Mouse (Mus musculus): Measurements from ENCODE around the gene Ap2a1. TPM values are rescaled to one million over a fixed set of nuclear protein-coding genes. Genes with fewer than 3 reads are reported as not detected.

Gene Ap2a1
- total RNA-seq, 1 experiment = 82.5 TPM

GRCm38 (mm10) chr7:44919127-44919526, 10.2 kb downstream of the Ap2a1 start:
- H3K9ac ChIP-seq (ENCODE audit: insufficient read depth, low read depth, low read length, poor library complexity, severe bottlenecking) = no peak overlapping the region
- H3K4me1 ChIP-seq (ENCODE audit: control insufficient read depth in 2 of 2, insufficient read depth in 2 of 2, low read length in 2 of 2, poor library complexity in 1 of 2) = peaks cover 0 to 3% of the 10 kb centered on the region in 2 experiments; a peak in 1 of 4 replicates
- peaks cover 13% of the 10 kb centered on the region for H3K36me3 ChIP-seq (ENCODE audit: control insufficient read depth, insufficient read depth, low read length, poor library complexity, severe bottlenecking)
- DNase-seq (ENCODE audit: low read depth, low spot score) = no peak
- no peak overlapping the region for H3K4me3 ChIP-seq (ENCODE audit: insufficient read depth in 1 of 2, low read depth in 1 of 2, low read length in 2 of 2, poor library complexity in 1 of 2, severe bottlenecking in 1 of 2)
- in situ Hi-C loops (cut with MboI; ENCODE audit: low sequenced_read_pairs in 2 of 2, unreplicated experiment in 2 of 2) = no loop called here
- no peak for TF ChIP-seq ZC3H11A (IDR thresholded peaks at IDR 0.05; ENCODE audit: borderline replicate concordance, low read depth, low read length)
- no peak for TF ChIP-seq ZNF384 (IDR thresholded peaks at IDR 0.05; ENCODE audit: low read depth, low read length)
- TF ChIP-seq HCFC1 (IDR thresholded peaks at IDR 0.05; ENCODE audit: borderline replicate concordance, insufficient read depth, low read length) = no peak
- no peak for TF ChIP-seq MAFK (IDR thresholded peaks at IDR 0.05; ENCODE audit: insufficient read depth, low read depth, low read length)
- no peak for TF ChIP-seq CHD2 (IDR thresholded peaks at IDR 0.05; ENCODE audit: low read depth, low read length)
- no peak overlapping the region for H3K27ac ChIP-seq (ENCODE audit: insufficient read depth, low read depth, low read length, poor library complexity, severe bottlenecking)
- no peaks in the 10 kb centered on the region for H3K9me3 ChIP-seq (ENCODE audit: control insufficient read depth, insufficient read depth, low read depth, low read length)

GRCm38 (mm10) chr7:44918219-44918618, 11.1 kb downstream of the Ap2a1 start:
- TF ChIP-seq HCFC1 (IDR thresholded peaks at IDR 0.05; ENCODE audit: borderline replicate concordance, insufficient read depth, low read length) (no peak), CHD2 (IDR thresholded peaks at IDR 0.05; ENCODE audit: low read depth, low read length) (no peak), ZC3H11A (IDR thresholded peaks at IDR 0.05; ENCODE audit: borderline replicate concordance, low read depth, low read length) (no peak), ZNF384 (IDR thresholded peaks at IDR 0.05; ENCODE audit: low read depth, low read length) (no peak), MAFK (IDR thresholded peaks at IDR 0.05; ENCODE audit: insufficient read depth, low read depth, low read length) (no peak)
- Histone ChIP-seq H3K4me1 (ENCODE audit: control insufficient read depth in 2 of 2, insufficient read depth in 2 of 2, low read length in 2 of 2, poor library complexity in 1 of 2) (peaks cover 0 to 5% of the 10 kb centered on the region in 2 experiments; a peak in 3 of 4 replicates), H3K9me3 (ENCODE audit: control insufficient read depth, insufficient read depth, low read depth, low read length) (no peaks in the 10 kb centered on the region), H3K9ac (ENCODE audit: insufficient read depth, low read depth, low read length, poor library complexity, severe bottlenecking) (no peak overlapping the region), H3K4me3 (ENCODE audit: insufficient read depth in 1 of 2, low read depth in 1 of 2, low read length in 2 of 2, poor library complexity in 1 of 2, severe bottlenecking in 1 of 2) (no peak overlapping the region), H3K27ac (ENCODE audit: insufficient read depth, low read depth, low read length, poor library complexity, severe bottlenecking) (no peak overlapping the region), H3K36me3 (ENCODE audit: control insufficient read depth, insufficient read depth, low read length, poor library complexity, severe bottlenecking) (peaks cover 13% of the 10 kb centered on the region)
- in situ Hi-C loops (cut with MboI; ENCODE audit: low sequenced_read_pairs in 2 of 2, unreplicated experiment in 2 of 2) = no loop called here
- DNase-seq (ENCODE audit: low read depth, low spot score) = no peak

- peaks cover 0 to 2% of the 10 kb centered on the region in 2 experiments; a peak in 3 of 4 replicates for H3K4me1 ChIP-seq (ENCODE audit: control insufficient read depth in 2 of 2, insufficient read depth in 2 of 2, low read length in 2 of 2, poor library complexity in 1 of 2)
- no peak overlapping the region for H3K27ac ChIP-seq (ENCODE audit: insufficient read depth, low read depth, low read length, poor library complexity, severe bottlenecking)
- in situ Hi-C loops (cut with MboI; ENCODE audit: low sequenced_read_pairs in 2 of 2, unreplicated experiment in 2 of 2) = no loop called here
- TF ChIP-seq CHD2 (IDR thresholded peaks at IDR 0.05; ENCODE audit: low read depth, low read length) = no peak
- TF ChIP-seq HCFC1 (IDR thresholded peaks at IDR 0.05; ENCODE audit: borderline replicate concordance, insufficient read depth, low read length) = no peak
- no peak for TF ChIP-seq ZNF384 (IDR thresholded peaks at IDR 0.05; ENCODE audit: low read depth, low read length)
- no peak for TF ChIP-seq MAFK (IDR thresholded peaks at IDR 0.05; ENCODE audit: insufficient read depth, low read depth, low read length)
- no peak for TF ChIP-seq ZC3H11A (IDR thresholded peaks at IDR 0.05; ENCODE audit: borderline replicate concordance, low read depth, low read length)
- no peak overlapping the region for H3K4me3 ChIP-seq (ENCODE audit: insufficient read depth in 1 of 2, low read depth in 1 of 2, low read length in 2 of 2, poor library complexity in 1 of 2, severe bottlenecking in 1 of 2)
- no peaks in the 10 kb centered on the region for H3K9me3 ChIP-seq (ENCODE audit: control insufficient read depth, insufficient read depth, low read depth, low read length)
- H3K36me3 ChIP-seq (ENCODE audit: control insufficient read depth, insufficient read depth, low read length, poor library complexity, severe bottlenecking) = peaks cover 14% of the 10 kb centered on the region
- no peak for DNase-seq (ENCODE audit: low read depth, low spot score)
- H3K9ac ChIP-seq (ENCODE audit: insufficient read depth, low read depth, low read length, poor library complexity, severe bottlenecking) = no peak overlapping the region
These were observed 12.4 kb downstream of the Ap2a1 start for GRCm38 (mm10) chr7:44916881-44917280.

GRCm38 (mm10) chr7:44916191-44916590, 13.1 kb downstream of the Ap2a1 start:
- H3K27ac ChIP-seq (ENCODE audit: insufficient read depth, low read depth, low read length, poor library complexity, severe bottlenecking) = no peak overlapping the region
- no peak for DNase-seq (ENCODE audit: low read depth, low spot score)
- H3K4me3 ChIP-seq (ENCODE audit: insufficient read depth in 1 of 2, low read depth in 1 of 2, low read length in 2 of 2, poor library complexity in 1 of 2, severe bottlenecking in 1 of 2) = no peak overlapping the region
- peaks cover 14% of the 10 kb centered on the region for H3K36me3 ChIP-seq (ENCODE audit: control insufficient read depth, insufficient read depth, low read length, poor library complexity, severe bottlenecking)
- no peaks in the 10 kb centered on the region for H3K9me3 ChIP-seq (ENCODE audit: control insufficient read depth, insufficient read depth, low read depth, low read length)
- no peak overlapping the region for H3K9ac ChIP-seq (ENCODE audit: insufficient read depth, low read depth, low read length, poor library complexity, severe bottlenecking)
- in situ Hi-C loops (cut with MboI; ENCODE audit: low sequenced_read_pairs in 2 of 2, unreplicated experiment in 2 of 2) = no loop called here
- TF ChIP-seq HCFC1 (IDR thresholded peaks at IDR 0.05; ENCODE audit: borderline replicate concordance, insufficient read depth, low read length) (no peak), ZC3H11A (IDR thresholded peaks at IDR 0.05; ENCODE audit: borderline replicate concordance, low read depth, low read length) (no peak), ZNF384 (IDR thresholded peaks at IDR 0.05; ENCODE audit: low read depth, low read length) (no peak), MAFK (IDR thresholded peaks at IDR 0.05; ENCODE audit: insufficient read depth, low read depth, low read length) (no peak), CHD2 (IDR thresholded peaks at IDR 0.05; ENCODE audit: low read depth, low read length) (no peak)
- peaks cover 0 to 2% of the 10 kb centered on the region in 2 experiments; a peak in 2 of 4 replicates for H3K4me1 ChIP-seq (ENCODE audit: control insufficient read depth in 2 of 2, insufficient read depth in 2 of 2, low read length in 2 of 2, poor library complexity in 1 of 2)

Data from ES-E14 (cell line).